Mouse (Mus musculus) ES-E14 (cell line): ENCODE measurements around the gene Khsrp. TPM values are rescaled to one million over a fixed set of nuclear protein-coding genes. Genes with fewer than 3 reads are reported as not detected.

ENCODE experiments used
- DNase-seq: peaks from one replicate; pipeline ENCODE4 v3.0.0-alpha.2; 2013; ENCODE audit warnings: low read depth, low spot score
- H3K27ac ChIP-seq: 2 replicates; pipeline ENCODE4 v1.5.1; 2012; ENCODE audit warnings: low read depth, mild to moderate bottlenecking, low read length, moderate library complexity, mixed read lengths; ENCODE audit not compliant: poor library complexity, insufficient read depth, severe bottlenecking
- H3K36me3 ChIP-seq: 2 replicates; pipeline ENCODE4 v1.6.1; 2012; ENCODE audit warnings: mild to moderate bottlenecking, low read length, moderate library complexity, mixed read lengths; ENCODE audit not compliant: control insufficient read depth, poor library complexity, insufficient read depth, severe bottlenecking
- H3K4me1 ChIP-seq, 2 experiments: fragments of 150-350 bp in 1 of 2; sonication (generic) in 1 of 2; 2 replicates each; pipeline ENCODE4 v1.6.1; 2012; ENCODE audit warnings: low read length in 2 of 2, mild to moderate bottlenecking in 1 of 2, mixed read lengths in 1 of 2; ENCODE audit not compliant: control insufficient read depth in 2 of 2, insufficient read depth in 2 of 2, poor library complexity in 1 of 2
- H3K4me3 ChIP-seq, 2 experiments: fragments of 150-350 bp in 1 of 2; sonication (generic) in 1 of 2; 2 replicates each; pipeline ENCODE4 v1.5.1; 2012; ENCODE audit warnings: low read length in 2 of 2, low read depth in 1 of 2, mild to moderate bottlenecking in 1 of 2, mixed read lengths in 1 of 2; ENCODE audit not compliant: insufficient read depth in 1 of 2, poor library complexity in 1 of 2, severe bottlenecking in 1 of 2
- H3K9ac ChIP-seq: 2 replicates; pipeline ENCODE4 v1.6.1; 2012; ENCODE audit warnings: low read depth, mild to moderate bottlenecking, low read length, mixed read lengths; ENCODE audit not compliant: poor library complexity, insufficient read depth, severe bottlenecking
- H3K9me3 ChIP-seq: fragments of 150-350 bp; sonication (generic); 2 replicates; pipeline ENCODE4 v1.6.1; 2012; ENCODE audit warnings: low read depth, mild to moderate bottlenecking, low read length; ENCODE audit not compliant: control insufficient read depth, insufficient read depth
- CHD2 ChIP-seq: IDR thresholded peaks from 2 replicates; pipeline ENCODE4 v1.6.1; 2014; ENCODE audit warnings: mild to moderate bottlenecking, low read depth, low read length, inconsistent platforms
- HCFC1 ChIP-seq: IDR thresholded peaks from 2 replicates; pipeline ENCODE4 v1.6.1; 2012; ENCODE audit warnings: low read length, inconsistent platforms, borderline replicate concordance; ENCODE audit not compliant: insufficient read depth
- MAFK ChIP-seq: IDR thresholded peaks from 2 replicates; pipeline ENCODE4 v1.6.1; 2014; ENCODE audit warnings: mild to moderate bottlenecking, low read depth, low read length, inconsistent platforms; ENCODE audit not compliant: insufficient read depth
- ZC3H11A ChIP-seq: IDR thresholded peaks from 2 replicates; pipeline ENCODE4 v1.6.1; 2012; ENCODE audit warnings: low read depth, mild to moderate bottlenecking, inconsistent platforms, low read length, borderline replicate concordance
- ZNF384 ChIP-seq: IDR thresholded peaks from 2 replicates; pipeline ENCODE4 v1.6.1; 2012; ENCODE audit warnings: low read depth, low read length, inconsistent platforms
- in situ Hi-C, 2 experiments: fragments of 600-800 bp; cut with MboI; formaldehyde crosslinking; loops; one replicate each; pipeline ENCODE4 v1.15.1; 2025; ENCODE audit warnings: low sequenced_read_pairs in 2 of 2, inconsistent platforms in 1 of 2; ENCODE audit not compliant: unreplicated experiment in 2 of 2
- total RNA-seq: library from RNA; depleted of rRNA; stranded (reverse); fragments of 300-350 nt; gene quantifications from 2 replicates; pipeline ENCODE4 v1.2.3, GENCODE M21; 2012

Khsrp gene
- total RNA-seq, 1 experiment = 82.3 TPM

- TF ChIP-seq MAFK (no peak), ZC3H11A (no peak), CHD2 (no peak), HCFC1 (no peak), ZNF384 (no peak)
- Histone ChIP-seq H3K27ac (no peak overlapping the region), H3K36me3 (peaks cover 23% of the 10 kb centered on the region), H3K4me1 (peaks cover 4% of the 10 kb centered on the region in 2 experiments; a peak in 2 of 4 replicates), H3K9ac (no peak overlapping the region), H3K9me3 (no peaks in the 10 kb centered on the region), H3K4me3 (no peak overlapping the region)
- no peak for DNase-seq
- in situ Hi-C loops = no loop called here
Observed at GRCm38 (mm10) chr17:56988921-56989430, 42.3 kb downstream of the Khsrp start.

GRCm38 (mm10) chr17:56988441-56988840 lies 42.9 kb downstream of the Khsrp start:
- DNase-seq = no peak

GRCm38 (mm10) chr17:56986105-56986805 lies 45.1 kb downstream of the Khsrp start:
- no peak overlapping the region for H3K27ac ChIP-seq
- H3K9ac ChIP-seq = no peak overlapping the region
- no peak for DNase-seq
- TF ChIP-seq MAFK (no peak), HCFC1 (no peak), ZNF384 (no peak), CHD2 (no peak), ZC3H11A (no peak)
- H3K4me3 ChIP-seq = no peak overlapping the region
- in situ Hi-C loops = no loop called here
- H3K9me3 ChIP-seq = no peaks in the 10 kb centered on the region
- peaks cover 0 to 2% of the 10 kb centered on the region in 2 experiments; a peak in 1 of 4 replicates for H3K4me1 ChIP-seq
- H3K36me3 ChIP-seq = peaks cover 2% of the 10 kb centered on the region; the same call in 1 of the 2 replicates

More at GRCm38 (mm10) chr17:56988441-56988840, 42.9 kb downstream of the Khsrp start:
- H3K27ac ChIP-seq = no peak overlapping the region
- H3K4me3 ChIP-seq = no peak overlapping the region
- H3K9ac ChIP-seq = no peak overlapping the region
- peaks cover 4% of the 10 kb centered on the region in 2 experiments; a peak in 2 of 4 replicates for H3K4me1 ChIP-seq
- TF ChIP-seq MAFK = no peak
- TF ChIP-seq HCFC1 = no peak
- no peak for TF ChIP-seq ZC3H11A
- peaks cover 17% of the 10 kb centered on the region for H3K36me3 ChIP-seq
- in situ Hi-C loops = no loop called here
- H3K9me3 ChIP-seq = no peaks in the 10 kb centered on the region

- Histone ChIP-seq H3K9me3 (no peaks in the 10 kb centered on the region), H3K27ac (no peak overlapping the region), H3K4me1 (no peaks in the 10 kb centered on the region), H3K9ac (no peak overlapping the region), H3K4me3 (no peak overlapping the region), H3K36me3 (no peaks in the 10 kb centered on the region)
- TF ChIP-seq ZC3H11A = no peak
- TF ChIP-seq MAFK = no peak
- TF ChIP-seq HCFC1 = no peak
- no peak for TF ChIP-seq CHD2
- TF ChIP-seq ZNF384 = no peak
- DNase-seq = no peak
- in situ Hi-C loops = no loop called here
Observed at GRCm38 (mm10) chr17:56985656-56986055, 45.7 kb downstream of the Khsrp start.
